Mouse (Mus musculus): ENCODE measurements at regions not wholly inside any gene's neighbourhood (a gene's known extent, or its start where the extent isn't known, plus 50 kb on each side); places are given as distances from the start of the nearest gene placed in this dataset.
"Not testable (repeated sequence)": the region's sequence is repeated elsewhere in the genome, so short reads cannot be mapped to it uniquely, and the experiment has no call there.

DNA sequence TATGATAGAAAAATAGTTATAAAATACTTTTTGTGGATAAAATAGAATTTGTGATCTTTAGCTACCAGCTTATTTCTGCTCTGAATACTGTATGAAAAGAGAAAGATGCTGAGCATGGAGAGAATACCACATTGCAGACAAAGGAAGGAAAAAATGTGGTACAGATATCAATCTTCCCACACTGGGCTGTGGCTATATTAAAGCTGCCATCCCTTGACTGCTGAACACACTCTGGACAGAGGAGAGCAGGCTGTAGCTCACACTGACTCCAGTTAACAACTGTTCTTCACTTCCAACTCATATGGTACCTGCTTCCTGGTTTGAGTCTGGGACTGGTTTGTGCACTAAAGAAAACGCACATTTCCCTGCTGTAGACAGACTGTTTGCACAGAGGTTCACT is 76.7 kb upstream of the Try4 start:
- DNase-seq = no peak

DNA sequence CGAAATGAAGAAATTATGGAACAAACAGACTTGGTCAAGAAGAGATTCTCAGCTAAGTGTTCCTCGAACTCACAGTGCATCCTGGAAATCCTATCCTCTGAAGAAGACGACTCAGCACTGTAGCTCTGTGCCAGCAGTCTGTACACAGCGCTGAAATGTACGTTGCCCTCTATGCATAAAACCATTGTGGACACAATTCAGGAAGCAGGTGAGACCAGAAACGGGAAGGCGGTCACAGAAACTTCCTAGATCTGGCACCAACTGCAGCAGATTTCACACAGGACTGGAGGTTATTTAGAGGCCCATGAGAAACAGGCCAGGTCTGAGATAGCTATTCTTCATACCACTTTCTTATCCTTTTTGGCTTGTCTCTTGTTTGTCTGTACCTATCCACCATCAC is 83.7 kb upstream of the Try4 start:
- no peak for DNase-seq

DNA sequence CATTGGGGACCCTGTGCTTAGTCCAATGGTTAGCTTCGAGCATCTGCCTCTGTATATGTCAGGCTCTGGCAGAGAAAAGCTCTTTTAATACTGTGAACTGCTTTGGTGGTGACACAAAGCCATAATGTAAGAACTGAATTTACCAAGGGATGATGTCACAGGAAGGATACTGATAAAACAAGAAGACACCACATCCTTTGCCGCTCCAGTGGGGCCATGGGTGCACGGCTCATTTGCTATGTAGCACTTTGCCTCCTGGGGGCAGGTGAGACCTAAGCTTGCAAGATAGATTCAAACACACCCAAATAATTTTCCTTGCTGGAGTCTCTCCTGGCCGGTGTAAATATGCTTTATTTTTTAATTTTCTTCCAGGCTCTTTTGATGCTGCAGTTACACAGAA is 86.2 kb upstream of the Try4 start:
- DNase-seq = no peak

DNA sequence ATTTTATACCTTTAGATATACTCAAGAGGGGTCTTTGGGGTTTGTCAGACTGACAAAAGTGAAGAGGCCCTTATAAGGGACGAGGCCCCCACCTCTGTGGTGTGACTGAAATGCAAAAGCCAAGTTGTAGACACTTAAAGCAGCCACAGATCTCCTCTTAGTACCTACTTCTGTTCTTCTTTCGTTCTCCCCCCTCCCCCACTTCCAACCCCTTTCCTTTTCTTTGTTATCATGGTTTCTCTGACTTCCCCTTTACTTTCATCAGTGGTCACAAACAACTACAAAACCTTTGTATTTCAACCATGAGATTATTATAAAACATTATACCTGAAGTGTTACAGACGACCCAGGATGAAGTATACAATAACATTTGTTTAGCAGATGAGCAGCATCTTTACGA is 96.2 kb upstream of the Try4 start:
- DNase-seq = no peak

DNA sequence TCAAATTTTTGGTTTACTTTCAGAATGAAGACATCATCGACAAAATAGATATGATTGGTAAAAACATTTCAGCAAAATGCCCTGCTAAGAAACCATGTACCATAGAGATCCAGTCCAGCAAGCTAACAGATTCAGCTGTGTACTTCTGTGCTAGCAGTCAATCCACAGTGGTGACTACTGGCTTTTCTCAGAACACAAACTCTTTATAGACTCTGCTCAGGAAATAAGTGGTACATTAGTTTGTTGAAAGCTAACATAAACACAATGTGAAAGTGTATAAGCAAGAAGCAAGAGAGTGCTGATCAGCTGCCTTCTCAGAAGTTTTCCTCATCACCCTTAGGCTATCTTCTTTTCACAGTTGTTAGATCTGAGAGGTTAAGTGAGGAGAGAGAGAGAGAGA is 99.2 kb upstream of the Try4 start:
- DNase-seq = no peak

DNA sequence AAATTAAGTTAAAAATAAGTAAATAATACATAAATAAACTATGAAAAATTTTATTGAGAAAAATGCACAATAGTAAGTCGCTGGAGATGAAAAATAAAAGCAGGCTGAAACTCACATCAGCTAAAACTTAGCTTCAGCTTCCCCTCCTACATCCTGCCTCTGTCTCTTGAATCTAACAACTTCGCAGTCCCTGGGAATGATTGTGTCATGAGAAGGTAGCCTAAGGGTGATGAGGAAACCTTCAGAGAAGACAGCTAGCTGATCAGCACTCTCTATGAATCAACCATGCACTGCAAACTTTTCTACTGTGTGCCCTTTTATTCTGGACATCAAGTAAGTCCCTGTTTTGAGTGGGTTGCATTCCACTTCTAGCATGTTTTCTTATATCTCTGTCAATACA is 99.8 kb upstream of the Try4 start:
- DNase-seq = no peak

DNA sequence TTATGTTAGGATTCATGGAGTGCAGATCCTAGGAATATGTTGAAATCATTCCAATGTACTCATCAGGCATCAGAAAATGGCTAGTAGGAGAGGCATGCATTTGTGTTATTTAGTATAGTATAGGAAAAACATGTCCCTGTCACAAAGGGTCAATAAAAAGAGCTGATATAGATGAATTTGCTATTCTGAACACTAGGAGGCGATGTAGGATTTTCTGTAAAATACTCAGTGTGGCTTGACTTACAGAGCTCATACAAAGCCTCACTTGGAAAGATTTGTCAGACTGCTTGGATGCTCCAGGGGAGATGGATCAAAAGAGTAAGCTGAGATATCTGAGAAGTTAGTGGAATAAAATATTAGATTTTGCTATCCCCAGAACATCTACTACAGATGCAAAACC is 107.6 kb upstream of the Try4 start:
- no peak for DNase-seq

DNA sequence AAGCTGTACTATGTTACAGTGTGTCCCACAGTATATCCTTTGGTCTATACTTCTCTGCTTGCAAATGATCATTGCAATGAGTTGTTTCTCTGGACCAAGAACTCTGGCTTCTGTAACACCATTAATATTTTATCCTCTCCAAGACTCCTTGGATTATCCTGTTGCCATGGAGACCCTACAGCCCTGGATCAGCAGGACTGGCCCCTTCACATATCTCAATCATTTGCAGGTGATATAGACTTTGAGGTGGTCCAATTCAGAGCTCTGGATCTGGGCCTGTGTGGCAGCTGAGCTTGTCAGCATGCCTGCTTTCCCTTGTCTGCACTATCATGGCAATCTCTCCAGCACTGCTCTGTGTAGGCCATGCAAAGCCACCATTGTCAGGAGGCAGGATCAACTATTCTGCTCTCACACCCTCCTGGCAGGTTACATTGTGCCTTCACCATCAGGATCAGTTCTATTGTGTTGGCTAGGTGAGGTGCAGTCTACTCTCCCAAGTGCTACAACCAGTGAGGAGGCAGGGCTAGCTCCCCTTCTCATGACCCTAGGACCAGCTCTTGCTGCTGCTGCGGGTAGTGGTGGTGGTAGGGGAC is 110.2 kb upstream of the Try4 start:
- no peak for DNase-seq

DNA sequence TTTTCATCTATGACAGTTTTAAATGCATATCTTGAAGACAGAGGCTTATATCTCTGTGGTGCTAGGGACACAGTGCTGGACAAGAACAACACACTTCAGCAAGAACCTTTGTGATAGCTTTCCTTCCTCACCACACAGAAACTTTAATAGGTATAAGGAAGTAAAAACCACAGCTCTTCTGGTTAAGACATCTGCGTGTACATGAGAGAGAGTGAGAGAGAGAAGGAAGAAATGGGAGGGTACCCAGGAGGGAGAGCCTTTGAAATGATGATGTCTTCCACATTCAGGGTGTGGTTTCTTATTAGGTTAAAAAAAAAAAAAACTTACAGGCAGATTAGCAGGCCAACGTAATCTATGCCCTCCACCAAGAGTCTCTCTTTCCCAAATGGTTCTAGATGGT is 113.2 kb upstream of the Try4 start:
- DNase-seq = no peak

DNA sequence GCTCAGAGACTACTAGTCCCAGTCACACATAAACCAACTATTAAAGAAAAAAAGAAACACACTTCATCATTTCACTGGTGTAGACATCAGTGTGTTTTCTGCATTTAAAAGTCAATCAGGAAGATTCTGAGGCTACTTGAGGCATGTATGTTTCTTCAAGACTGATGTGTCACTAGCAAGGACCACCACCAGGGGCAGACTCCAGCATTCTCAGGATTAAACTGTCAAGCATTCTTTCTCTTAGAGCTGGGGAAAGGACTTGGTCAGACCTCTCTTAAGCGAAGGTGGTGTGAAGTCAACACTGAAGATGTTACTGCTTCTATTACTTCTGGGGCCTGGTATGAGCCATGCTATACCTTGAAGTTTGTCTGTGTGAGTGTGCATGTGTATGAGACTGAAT is 114.1 kb upstream of the Try4 start:
- no peak for DNase-seq

DNA sequence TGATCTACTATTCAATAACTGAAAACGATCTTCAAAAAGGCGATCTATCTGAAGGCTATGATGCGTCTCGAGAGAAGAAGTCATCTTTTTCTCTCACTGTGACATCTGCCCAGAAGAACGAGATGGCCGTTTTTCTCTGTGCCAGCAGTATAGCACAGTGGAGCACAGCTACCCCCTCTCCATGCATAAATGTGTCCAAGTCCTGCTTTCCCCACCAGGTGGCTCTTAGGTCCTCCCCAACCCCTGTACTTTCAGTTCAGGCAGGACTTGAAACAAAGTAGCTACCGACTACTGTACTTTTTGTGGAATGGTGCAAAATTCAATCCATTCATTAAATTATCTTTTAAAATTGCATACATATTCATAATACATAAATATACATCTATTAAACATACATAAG is 123.2 kb upstream of the Try4 start:
- DNase-seq = no peak

DNA sequence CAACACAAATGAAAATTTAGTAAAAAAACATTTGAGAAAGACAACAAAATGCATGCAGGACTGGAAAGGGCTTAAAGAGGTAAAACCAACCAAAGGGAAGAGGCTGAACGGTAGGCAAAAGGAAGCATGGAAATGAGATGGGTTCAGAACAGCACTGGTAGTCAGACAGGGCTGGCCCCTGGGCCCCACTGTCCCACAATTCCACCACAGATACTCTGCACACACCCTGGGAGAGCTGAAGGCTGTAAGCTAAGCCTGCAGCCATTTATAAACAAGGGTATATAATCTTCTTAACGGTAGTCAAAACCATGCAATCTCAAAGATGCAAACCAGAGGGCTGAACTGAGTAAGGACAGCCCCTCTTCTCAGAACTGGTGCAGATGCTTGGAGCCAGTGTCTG is 124.0 kb upstream of the Try4 start:
- no peak for DNase-seq

DNA sequence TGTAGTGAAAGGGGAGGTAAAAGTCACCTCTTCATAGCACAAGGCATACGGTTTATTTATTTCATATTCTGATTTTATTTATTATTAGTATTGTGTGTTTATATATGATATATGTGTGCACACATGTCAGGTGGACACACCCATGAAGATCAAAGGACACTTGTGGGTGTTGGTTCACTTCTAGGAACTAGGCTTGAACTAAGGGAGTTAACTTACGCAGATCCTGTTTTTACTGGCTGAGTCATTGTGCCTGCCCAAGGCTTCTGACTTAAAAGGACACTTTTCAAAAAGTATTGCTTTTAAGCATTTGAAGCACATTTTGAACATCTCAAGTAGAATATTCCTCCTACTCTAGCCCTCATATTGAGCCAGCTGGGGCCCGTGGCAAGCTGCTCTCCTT is 124.9 kb upstream of the Try4 start:
- DNase-seq = no peak

DNA sequence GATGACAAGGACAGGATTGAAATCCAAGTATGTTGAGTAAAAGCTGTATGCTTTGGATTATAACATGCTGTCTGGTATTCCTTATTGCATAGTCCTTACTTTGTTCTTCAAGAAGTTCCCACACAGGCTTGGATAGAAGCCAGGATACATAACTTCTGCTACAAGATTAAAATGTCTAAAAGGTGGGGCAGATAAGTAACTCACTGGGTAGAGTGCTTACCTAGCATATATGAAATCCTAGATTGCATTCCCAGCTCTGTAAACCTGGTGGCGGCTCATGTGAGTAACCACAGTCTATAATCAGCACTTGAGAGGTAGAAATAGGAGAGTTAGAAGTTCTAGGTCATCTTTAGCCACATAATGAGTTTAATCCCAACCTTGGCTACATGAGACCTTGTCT is 126.0 kb upstream of the Try4 start:
- DNase-seq = no peak

DNA sequence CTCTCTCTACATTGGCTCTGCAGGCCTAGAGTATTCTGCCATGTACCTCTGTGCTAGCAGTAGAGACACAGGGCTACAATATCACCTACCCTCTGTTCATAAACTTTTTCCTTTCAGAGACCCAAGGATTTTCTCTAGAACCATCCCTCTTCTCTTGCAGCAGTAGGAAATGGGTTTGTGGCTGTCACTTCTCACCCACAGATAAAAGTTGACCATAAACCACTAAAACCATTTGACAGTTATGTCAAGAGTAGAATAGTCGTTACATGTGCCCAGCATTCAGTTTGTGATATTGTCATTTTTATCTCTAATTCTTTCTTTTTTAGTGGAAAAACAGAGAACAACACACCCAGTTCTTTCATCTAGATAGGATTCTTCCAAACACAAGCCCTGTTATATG is 128.2 kb upstream of the 2210010C04Rik start:
- DNase-seq = no peak

DNA sequence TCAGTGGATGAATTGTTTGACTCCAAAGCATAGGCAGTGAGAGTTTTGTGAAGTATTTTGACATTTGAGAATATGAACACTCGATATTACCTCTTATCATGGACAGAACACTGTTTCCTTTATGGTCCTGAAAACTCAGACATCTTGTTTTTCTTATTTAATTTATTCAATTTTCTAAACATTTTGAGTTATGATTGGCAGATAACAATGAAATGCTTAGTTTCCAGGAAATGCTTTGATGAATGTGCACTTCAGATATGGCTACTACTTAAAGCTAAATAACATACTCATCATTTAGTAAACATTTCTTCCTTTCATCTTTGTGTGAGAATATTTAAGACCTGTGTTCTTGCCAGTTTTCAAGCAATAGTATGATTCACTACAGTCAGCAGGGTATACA is 126.4 kb upstream of the 2210010C04Rik start:
- no peak for DNase-seq

DNA sequence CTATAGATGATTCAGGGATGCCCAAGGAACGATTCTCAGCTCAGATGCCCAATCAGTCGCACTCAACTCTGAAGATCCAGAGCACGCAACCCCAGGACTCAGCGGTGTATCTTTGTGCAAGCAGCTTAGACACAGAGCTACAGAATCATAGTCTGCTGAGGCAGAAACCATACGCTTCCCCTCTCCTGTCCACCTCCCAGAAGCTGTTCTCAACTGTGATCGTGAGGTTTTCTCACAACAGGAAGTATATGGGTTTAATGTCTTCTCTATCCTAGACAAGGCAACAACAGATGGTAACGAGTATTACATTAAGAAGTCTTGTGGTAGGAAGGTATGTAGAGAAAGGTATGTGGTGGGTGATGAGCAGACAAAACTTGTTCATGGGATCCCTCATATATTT is 116.8 kb upstream of the 2210010C04Rik start:
- DNase-seq = no peak

DNA sequence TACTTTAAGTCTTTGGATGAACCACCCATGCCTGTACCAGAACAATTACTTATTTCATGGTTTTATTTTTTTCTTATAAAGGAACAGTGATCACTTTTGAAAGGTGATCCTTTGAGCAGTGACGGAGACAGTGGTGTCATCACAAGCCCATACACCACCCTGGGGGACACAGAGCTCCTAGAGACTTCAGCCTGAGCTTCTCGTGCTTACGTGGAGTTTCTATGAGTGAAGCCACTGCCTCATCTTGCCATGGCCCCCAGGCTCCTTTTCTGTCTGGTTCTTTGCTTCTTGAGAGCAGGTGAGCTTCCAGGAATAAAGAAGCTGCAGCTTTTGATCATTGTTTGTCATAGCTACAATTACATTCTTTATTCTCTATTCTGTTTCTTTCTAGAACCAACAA is 116.2 kb upstream of the 2210010C04Rik start:
- no peak for DNase-seq

DNA sequence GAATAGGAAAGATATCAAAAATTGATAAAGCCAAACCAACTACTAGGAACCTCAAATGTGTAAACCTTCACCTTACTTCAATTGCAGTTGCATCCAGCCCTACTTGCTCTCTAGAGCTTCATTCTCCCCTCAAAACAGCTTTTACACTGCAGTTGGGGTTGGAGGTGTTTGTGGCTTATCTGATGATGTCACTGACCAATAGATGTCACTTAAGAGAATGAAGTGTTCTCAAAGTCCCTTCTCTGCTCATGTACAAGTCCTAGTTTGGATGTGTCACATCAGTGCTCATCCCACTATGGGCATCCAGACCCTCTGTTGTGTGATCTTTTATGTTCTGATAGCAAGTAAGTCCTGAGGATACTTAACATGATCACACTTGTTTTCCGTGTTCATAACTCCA is 105.6 kb upstream of the 2210010C04Rik start:
- DNase-seq = no peak

DNA sequence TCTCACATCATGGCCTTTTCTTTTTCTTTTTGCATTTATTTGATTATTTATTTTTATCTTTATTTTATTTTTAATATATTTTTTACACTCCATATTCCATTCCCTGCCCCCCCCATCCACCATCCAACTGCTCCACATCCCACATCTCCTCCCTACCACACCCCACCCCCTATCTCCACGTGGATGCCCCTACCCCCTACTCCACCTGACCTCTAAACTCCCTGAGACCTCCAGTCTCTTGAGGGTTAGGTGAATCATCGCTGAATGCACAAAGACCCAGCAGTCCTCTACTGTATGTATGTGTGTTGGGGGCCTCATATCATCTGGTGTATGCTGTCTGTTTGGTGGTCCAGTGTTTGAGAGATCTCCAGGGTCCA is 102.1 kb upstream of the 2210010C04Rik start:
- not testable (repeated sequence) for DNase-seq

DNA sequence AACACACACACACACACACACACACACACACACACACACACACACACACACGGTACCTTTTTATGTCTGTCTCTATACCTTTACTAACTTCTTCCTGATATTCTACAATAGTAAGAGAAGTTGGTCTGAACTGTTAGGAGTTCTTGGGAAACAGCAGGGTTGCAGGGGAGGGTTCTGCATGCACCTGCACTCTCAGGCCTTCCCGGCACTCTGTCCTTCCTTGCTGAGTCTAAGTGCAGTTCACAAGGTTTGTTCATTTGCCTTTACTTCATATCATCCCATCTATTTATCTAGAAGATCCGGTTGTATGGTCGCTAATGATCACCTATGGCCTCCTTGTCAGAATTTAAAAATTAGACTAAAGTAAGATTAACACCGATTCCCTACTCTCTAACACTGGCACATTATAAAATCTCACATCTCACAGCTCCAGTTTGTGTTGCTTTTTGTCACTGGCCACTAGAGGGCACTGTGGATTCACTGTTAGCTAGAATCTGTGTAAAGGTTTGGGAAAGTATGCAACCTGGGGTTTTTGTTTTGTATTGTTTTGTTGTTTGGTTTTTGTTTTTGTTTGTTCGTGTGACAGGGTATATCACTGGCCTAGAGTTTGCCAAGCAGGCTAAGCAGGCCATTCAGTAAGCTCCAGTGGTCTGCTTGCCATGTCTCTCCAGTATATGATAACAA is 101.5 kb upstream of the 2210010C04Rik start:
- DNase-seq = peak; percentile 13

DNA sequence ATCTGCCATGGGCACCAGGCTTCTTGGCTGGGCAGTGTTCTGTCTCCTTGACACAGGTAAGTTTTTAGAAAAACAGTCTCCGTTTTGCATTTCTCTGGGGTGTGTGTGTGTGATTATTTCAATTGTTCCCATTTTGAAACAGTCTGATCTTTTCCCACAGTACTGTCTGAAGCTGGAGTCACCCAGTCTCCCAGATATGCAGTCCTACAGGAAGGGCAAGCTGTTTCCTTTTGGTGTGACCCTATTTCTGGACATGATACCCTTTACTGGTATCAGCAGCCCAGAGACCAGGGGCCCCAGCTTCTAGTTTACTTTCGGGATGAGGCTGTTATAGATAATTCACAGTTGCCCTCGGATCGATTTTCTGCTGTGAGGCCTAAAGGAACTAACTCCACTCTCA is 99.9 kb upstream of the 2210010C04Rik start:
- no peak for DNase-seq

DNA sequence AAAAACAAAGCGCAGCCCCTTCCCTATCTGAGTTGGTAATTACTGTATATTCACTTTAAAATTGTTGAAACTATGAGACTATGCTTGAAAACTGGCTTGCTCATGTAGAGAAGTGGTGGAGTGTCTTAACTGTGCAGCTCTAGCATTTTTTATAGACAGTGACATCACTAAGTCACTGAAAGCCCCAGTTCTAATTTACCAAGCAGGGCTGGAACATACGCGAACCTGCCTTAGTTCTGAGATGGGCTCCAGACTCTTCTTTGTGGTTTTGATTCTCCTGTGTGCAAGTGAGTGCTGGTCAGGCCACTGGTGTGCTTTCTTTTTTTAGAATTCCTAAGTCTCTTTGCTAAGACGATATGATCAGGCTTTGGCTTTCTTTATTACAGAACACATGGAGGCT is 94.6 kb upstream of the 2210010C04Rik start:
- no peak for DNase-seq

DNA sequence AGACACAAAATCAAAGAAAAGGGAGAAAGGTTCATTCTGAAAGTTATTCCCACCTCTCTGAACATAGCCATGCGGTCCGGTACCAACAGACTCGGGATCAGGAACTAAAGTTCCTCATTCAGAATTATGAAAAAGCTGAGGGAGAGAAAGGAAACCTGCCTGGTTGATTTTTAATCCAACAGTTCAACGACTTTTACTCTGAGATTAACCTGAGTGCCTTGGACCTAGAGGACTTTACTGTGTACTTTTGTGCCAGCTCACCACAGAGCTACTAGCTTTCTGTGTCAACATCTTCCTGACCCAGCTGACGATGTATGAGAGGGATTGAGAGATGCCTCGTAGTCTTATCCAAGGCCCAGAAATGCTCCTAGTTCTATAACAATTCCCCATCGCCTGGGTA is 92.5 kb upstream of the 2210010C04Rik start:
- DNase-seq = no peak

DNA sequence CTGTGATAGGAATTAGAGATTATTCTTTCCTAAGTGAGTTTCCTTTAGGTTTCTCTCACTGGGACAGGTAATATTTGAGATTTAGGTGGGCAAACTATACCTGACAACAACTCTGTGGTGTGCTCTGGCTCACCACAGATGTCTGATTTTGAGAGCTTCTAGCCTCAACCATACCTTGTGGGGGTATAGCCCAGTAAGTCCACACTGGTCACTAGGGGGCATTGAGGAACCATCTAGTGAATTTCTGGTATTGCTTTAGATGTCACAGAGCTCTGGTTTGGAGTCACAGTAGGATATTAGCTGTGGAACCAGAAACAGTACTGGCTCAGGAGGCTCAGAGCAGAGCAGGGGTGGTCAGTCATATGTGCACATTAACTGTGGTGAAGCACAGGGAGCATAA is 91.5 kb upstream of the 2210010C04Rik start:
- no peak for DNase-seq

DNA sequence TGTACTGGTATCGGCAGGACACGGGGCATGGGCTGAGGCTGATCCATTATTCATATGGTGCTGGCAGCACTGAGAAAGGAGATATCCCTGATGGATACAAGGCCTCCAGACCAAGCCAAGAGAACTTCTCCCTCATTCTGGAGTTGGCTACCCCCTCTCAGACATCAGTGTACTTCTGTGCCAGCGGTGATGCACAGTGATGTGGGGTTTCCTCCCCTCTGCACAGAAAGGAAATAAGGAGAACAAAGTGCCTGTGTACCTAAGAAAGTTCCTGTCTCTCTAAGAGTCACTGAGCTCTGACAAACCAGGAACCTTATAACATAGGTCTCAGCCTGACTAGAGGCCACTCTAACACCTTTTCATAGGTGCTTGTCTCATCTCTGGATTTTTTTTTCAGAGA is 86.3 kb upstream of the 2210010C04Rik start:
- no peak for DNase-seq

All from kidney, adult 18-20 months (tissue).